Mouse (Mus musculus) heart, postnatal 0 days (tissue): ENCODE results near the gene Rab26.
A peak's percentile ranks its signal among the peaks of the same experiment; 100 is the strongest.

ENCODE experiments used
- CTCF ChIP-seq: IDR thresholded peaks from 2 replicates; pipeline ENCODE4 v1.5.1; 2016; ENCODE audit warnings: antibody characterized with exemption, control low read depth, low read depth
- EP300 ChIP-seq: IDR thresholded peaks from 2 replicates; pipeline ENCODE4 v1.6.1; 2016; ENCODE audit warnings: antibody characterized with exemption, low read depth

DNA sequence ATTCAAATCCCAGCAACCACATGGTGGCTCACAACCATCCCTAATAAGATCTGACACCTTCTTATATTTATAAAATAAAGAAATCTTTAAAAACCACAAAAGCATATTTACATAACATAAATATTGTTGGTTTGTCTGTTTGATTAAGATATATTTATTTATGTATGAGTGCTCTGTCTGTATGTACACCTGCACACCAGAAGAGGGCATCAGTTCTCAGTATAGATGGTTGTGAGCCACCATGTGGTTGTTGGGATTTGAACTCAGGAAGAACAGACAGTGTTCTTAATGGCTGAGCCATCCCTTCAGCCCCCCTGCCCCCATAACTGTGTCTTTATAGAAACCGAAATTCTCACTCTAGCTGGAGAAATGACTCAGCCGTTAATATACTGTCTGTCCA, 11.2 kb upstream of the Rab26 start:
- TF ChIP-seq CTCF (0 out of 2 replicates have a peak, but pooled peaks have one; percentile 2), EP300 (no peak)
